Mouse (Mus musculus) monocyte, adult 2 months (primary cell): ENCODE measurements around the gene Btbd35f15.
"Not testable (repeated sequence)": the region's sequence is repeated elsewhere in the genome, so short reads cannot be mapped to it uniquely, and the experiment has no call there.

Experiments used
- DNase-seq, 2 experiments: peaks; one replicate each; pipeline ENCODE4 v3.0.0; 2022; ENCODE audit warnings: low spot score in 2 of 2, low read depth in 1 of 2

Gene Btbd35f15

GRCm38 (mm10) chrX:33577214-33577613, at the start of gene Btbd35f15:
Gene Btbd35f15, minus strand, starts transcription at chrX:33577314.
- DNase-seq, result not testable (repeated sequence)
